Comparison of ENCODE assay signal across 8 mouse cellular contexts in the genomic region with DNA sequence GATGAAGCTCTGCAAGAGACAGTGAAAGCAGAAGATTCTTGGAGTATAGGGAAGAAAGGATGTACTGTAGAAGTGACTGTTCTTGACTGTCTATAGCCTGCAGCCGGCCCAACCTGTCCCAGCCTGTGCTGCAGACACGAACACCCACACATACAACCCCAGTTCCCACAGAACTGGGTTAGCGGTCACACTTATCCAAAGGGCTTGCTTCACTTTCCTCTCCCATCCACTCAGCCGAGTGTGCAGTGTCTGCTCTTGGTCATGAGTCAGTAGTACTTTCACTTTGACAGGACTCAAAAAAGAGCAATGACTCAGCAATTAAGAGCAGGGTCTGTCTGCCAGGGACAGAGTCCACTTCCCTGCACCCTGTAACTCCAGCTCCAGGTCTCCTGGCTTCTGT. TPM values are rescaled to one million over a fixed set of nuclear protein-coding genes. Genes with fewer than 3 reads are reported as not detected.
A peak's percentile ranks its signal among the peaks of the same experiment; 100 is the strongest.
DNase-seq lines count a peak whose midpoint lies in the region; ATAC-seq lines count a peak whose summit lies in the region.

No protein-coding gene starts in this region.

- peak; percentile 48 for DNase-seq in adrenal gland, postnatal 14 days
- DNase-seq in adrenal gland, postnatal 10 days, result no peak
- peak; percentile 37 to 51 for DNase-seq in lung, adult 18-20 months
- DNase-seq in lung, postnatal 4 days, result no peak
- peak; percentile 85 for DNase-seq in fat pad, adult 2 months (ENCODE audit: extremely low read depth, low read depth, low spot score)
- DNase-seq in gastrocnemius, postnatal 14 days, result no peak
- DNase-seq in gastrocnemius, adult 8-10 months (ENCODE audit: low spot score in 2 of 2), result no peak

- ATAC-seq in megakaryocyte-erythroid progenitor cell, adult 5-6 weeks (replicated peaks; ENCODE audit: low FRiP score, low TSS enrichment, poor library complexity, severe bottlenecking), result 0 out of 2 replicates have a peak, but pooled peaks have one; percentile 25

- intact Hi-C loops in gastrocnemius, postnatal 14 days (cut with DNase I; ENCODE audit: low total_unique reads), result no loop called here

RNA-seq across cellular contexts. Expression of gene Ascc2, which starts 23.8 kb away (rescaled TPM):
- 31.3 and 36.4 TPM in 2 replicates for total RNA-seq in adrenal gland, postnatal 14 days (2021)
- total RNA-seq in adrenal gland, postnatal 10 days (2021), result 10 to 100 TPM; 26.7 to 27.6 TPM
- 29.8 and 44.7 TPM in 2 replicates for total RNA-seq in megakaryocyte-erythroid progenitor cell, adult 5-6 weeks (2014; fragmentation: Nextera tagmentation)
- 20.7 and 22.6 TPM in 2 replicates for total RNA-seq in megakaryocyte-erythroid progenitor cell, adult 5-6 weeks (2017)
- 10 to 100 TPM; 13.1 to 13.7 TPM for total RNA-seq in gastrocnemius, postnatal 14 days (2021)
- total RNA-seq in gastrocnemius, adult 8-10 months (2022), result 10 to 100 TPM; 15.6 to 18.7 (median 16.5) TPM

RNA-seq across cellular contexts. Expression of gene Gm11032, which starts 41.5 kb away (rescaled TPM):
- not detected in 2 replicates for total RNA-seq in adrenal gland, postnatal 14 days (2021)
- not detected for total RNA-seq in adrenal gland, postnatal 10 days (2021)
- total RNA-seq in megakaryocyte-erythroid progenitor cell, adult 5-6 weeks (2014; fragmentation: Nextera tagmentation), result not detected in 2 replicates
- not detected in 2 replicates for total RNA-seq in megakaryocyte-erythroid progenitor cell, adult 5-6 weeks (2017)
- total RNA-seq in gastrocnemius, postnatal 14 days (2021), result not detected
- total RNA-seq in gastrocnemius, adult 8-10 months (2022), result not detected

RNA-seq across cellular contexts. Expression of gene Uqcr10, which starts 42.8 kb away (rescaled TPM):
- 1,088 and 1,101 TPM in 2 replicates for total RNA-seq in adrenal gland, postnatal 14 days (2021)
- total RNA-seq in adrenal gland, postnatal 10 days (2021), result 1,000 to 10,000 TPM; 1,230 to 1,238 TPM
- total RNA-seq in megakaryocyte-erythroid progenitor cell, adult 5-6 weeks (2014; fragmentation: Nextera tagmentation), result 465 and 535 TPM in 2 replicates
- 83.7 and 121 TPM in 2 replicates for total RNA-seq in megakaryocyte-erythroid progenitor cell, adult 5-6 weeks (2017)
- total RNA-seq in gastrocnemius, postnatal 14 days (2021), result 100 to 1,000 TPM; 851 to 959 TPM
- total RNA-seq in gastrocnemius, adult 8-10 months (2022), result 1,000 to 10,000 TPM in 1 of 4 experiments, 100 to 1,000 TPM in 3; 882 to 1,031 (median 959) TPM

RNA-seq across cellular contexts. Expression of gene Zmat5, which starts 43.2 kb away (rescaled TPM):
- 35.1 and 36.7 TPM in 2 replicates for total RNA-seq in adrenal gland, postnatal 14 days (2021)
- 10 to 100 TPM; 33.4 to 36.0 TPM for total RNA-seq in adrenal gland, postnatal 10 days (2021)
- 24.5 and 37.3 TPM in 2 replicates for total RNA-seq in megakaryocyte-erythroid progenitor cell, adult 5-6 weeks (2014; fragmentation: Nextera tagmentation)
- total RNA-seq in megakaryocyte-erythroid progenitor cell, adult 5-6 weeks (2017), result 3.4 and 8.1 TPM in 2 replicates
- total RNA-seq in gastrocnemius, postnatal 14 days (2021), result 10 to 100 TPM; 14.8 to 15.1 TPM
- total RNA-seq in gastrocnemius, adult 8-10 months (2022), result 10 to 100 TPM; 19.6 to 26.9 (median 24.7) TPM

Comparison
In these comparisons a context has a peak if more than half of its experiments do, and no peak if none do; other contexts are left out.
1. DNase-seq: peak in adrenal gland, postnatal 14 days (single experiment), lung, adult 18-20 months (2 of 2) and fat pad, adult 2 months (single experiment); none in adrenal gland, postnatal 10 days (single experiment), lung, postnatal 4 days (0 of 2), gastrocnemius, postnatal 14 days (single experiment) and gastrocnemius, adult 8-10 months (0 of 2).